Mouse (Mus musculus) midbrain, embryonic 16.5 days (tissue): ENCODE measurements around the gene Eya4. TPM values are rescaled to one million over a fixed set of nuclear protein-coding genes. Genes with fewer than 3 reads are reported as not detected.

Experiments
- ATAC-seq: fragments of 200-750 bp; cut with Nextera tagmentation; 2 replicates; pipeline ENCODE4 v1.8.0; 2017; ENCODE audit warnings: moderate TSS enrichment
- H3K27ac ChIP-seq: fragments of 300-500 bp; sonication (generic); 2 replicates; pipeline ENCODE4 v1.5.1; 2014; ENCODE audit warnings: mild to moderate bottlenecking, low read length, mixed read lengths
- H3K27me3 ChIP-seq: fragments of 300-500 bp; sonication (generic); 2 replicates; pipeline ENCODE4 v1.6.1; 2014; ENCODE audit warnings: low read depth, low read length, mixed read lengths; ENCODE audit not compliant: control insufficient read depth, insufficient read depth
- H3K36me3 ChIP-seq: fragments of 300-500 bp; sonication (generic); 2 replicates; pipeline ENCODE4 v1.6.1; 2014; ENCODE audit warnings: mild to moderate bottlenecking, low read length, moderate library complexity, mixed read lengths; ENCODE audit not compliant: control insufficient read depth, insufficient read depth
- H3K4me1 ChIP-seq: fragments of 300-500 bp; sonication (generic); 2 replicates; pipeline ENCODE4 v1.6.1; 2014; ENCODE audit warnings: mild to moderate bottlenecking, low read length, mixed read lengths; ENCODE audit not compliant: control insufficient read depth, insufficient read depth
- H3K4me2 ChIP-seq: fragments of 300-500 bp; sonication (generic); 2 replicates; pipeline ENCODE4 v1.6.1; 2014; ENCODE audit warnings: mild to moderate bottlenecking, low read length, mixed read lengths
- H3K4me3 ChIP-seq: fragments of 300-500 bp; sonication (generic); 2 replicates; pipeline ENCODE4 v1.5.1; 2014; ENCODE audit warnings: low read depth, mild to moderate bottlenecking, low read length, moderate library complexity, mixed read lengths
- H3K9ac ChIP-seq: fragments of 300-500 bp; sonication (generic); 2 replicates; pipeline ENCODE4 v1.6.1; 2014; ENCODE audit warnings: low read depth, low read length, mixed read lengths
- H3K9me3 ChIP-seq: fragments of 300-500 bp; sonication (generic); replicated peaks from 2 replicates; pipeline ENCODE4 v1.6.1; 2014; ENCODE audit warnings: mild to moderate bottlenecking, low read length, mixed read lengths; ENCODE audit not compliant: control insufficient read depth, poor library complexity, severe bottlenecking
- WGBS: fragments of 180-500 bp; shearing (Covaris S2); extraction: QIAGEN DNeasy Blood & Tissue Kit; methylation state at CpG from one replicate; pipeline ENCODE4 v1.1.7; 2014; 5-methylcytosine and 5-hydroxymethylcytosine counted together
- polyA plus RNA-seq: library from polyadenylated mRNA; unstranded; fragments of >200 nt; fragmentation: Nextera tagmentation; extraction: Ambion mirVana; gene quantifications from 2 replicates; pipeline ENCODE4 v1.2.1, GENCODE M21; 2015

The Eya4 gene
- polyA plus RNA-seq, 1 experiment from 2014 or later: 0.50 TPM

DNA sequence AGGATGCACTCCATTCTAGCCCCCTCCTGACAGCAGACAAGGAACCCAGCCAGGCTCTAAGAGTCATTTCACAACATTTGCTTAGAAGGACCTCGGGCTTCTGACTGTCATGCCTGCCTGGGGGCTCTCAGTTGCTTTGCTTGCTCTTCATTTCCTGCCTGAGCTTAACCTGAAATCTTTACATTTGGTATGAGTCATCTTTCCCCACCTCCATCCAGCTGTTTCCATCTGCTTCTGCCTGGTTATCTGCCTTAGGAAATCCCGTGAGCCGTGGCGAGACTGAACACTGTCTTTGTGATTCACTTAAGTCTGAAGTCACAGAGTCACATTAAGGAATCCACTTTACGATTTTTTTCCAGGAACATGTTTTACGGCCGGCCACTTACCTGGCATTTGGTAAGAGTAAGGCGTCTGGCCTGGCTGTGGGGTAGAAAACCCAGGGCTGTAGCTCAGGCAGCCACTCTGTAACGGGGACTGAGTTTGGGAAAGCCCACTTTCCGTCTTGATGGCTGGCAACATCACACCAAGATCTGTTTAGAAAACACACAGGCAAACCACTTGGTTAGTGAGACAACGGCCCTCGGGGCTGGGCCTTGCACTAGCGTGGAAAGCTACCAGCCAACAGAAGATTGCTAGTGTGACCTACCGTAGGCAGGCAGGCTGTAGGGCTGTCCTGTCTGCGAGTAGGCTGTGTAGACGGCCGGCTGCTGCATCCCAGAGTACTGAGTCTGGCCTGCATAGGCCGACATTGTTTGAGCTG is 193.5 kb downstream of the Eya4 start:
- no peak overlapping the region for H3K9ac ChIP-seq
- H3K27ac ChIP-seq: 0 out of 2 replicates have a peak overlapping the region, but pooled peaks have one; percentile 15
- no peak for ATAC-seq
- no peaks in the 10 kb centered on the region for H3K27me3 ChIP-seq
- H3K4me3 ChIP-seq: no peak overlapping the region
- H3K4me1 ChIP-seq: no peaks in the 10 kb centered on the region
- H3K36me3 ChIP-seq: no peaks in the 10 kb centered on the region
- 84% methylated on average over 18 of the region's 18 CpGs for WGBS
- no peaks in the 10 kb centered on the region for H3K9me3 ChIP-seq
- H3K4me2 ChIP-seq: no peak overlapping the region

DNA sequence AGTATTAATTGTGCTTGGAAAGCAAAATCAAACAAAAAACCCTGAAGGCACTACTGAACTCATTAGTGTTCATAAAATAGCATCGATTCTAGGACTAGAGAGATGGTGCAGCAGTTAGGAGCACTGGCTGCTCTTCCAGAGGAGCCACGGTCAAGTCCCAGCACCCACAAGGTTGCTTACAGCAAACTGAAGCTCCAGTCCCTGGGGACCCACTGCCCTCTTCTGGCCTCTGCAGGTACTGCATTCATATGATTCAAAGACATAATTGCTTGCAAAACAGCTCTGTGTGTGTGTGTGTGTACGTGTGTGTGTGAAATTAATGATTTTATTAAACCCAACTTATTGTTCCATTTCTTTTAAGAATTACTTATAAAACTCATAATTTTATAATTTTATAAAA is 200.2 kb downstream of the Eya4 start:
- Histone ChIP-seq H3K4me1 (no peaks in the 10 kb centered on the region), H3K27ac (no peak overlapping the region), H3K27me3 (no peaks in the 10 kb centered on the region), H3K9me3 (no peaks in the 10 kb centered on the region), H3K9ac (no peak overlapping the region), H3K36me3 (no peaks in the 10 kb centered on the region), H3K4me2 (no peak overlapping the region), H3K4me3 (no peak overlapping the region)
- WGBS: 89% methylated on average over 3 of the region's 3 CpGs
- no peak for ATAC-seq

DNA sequence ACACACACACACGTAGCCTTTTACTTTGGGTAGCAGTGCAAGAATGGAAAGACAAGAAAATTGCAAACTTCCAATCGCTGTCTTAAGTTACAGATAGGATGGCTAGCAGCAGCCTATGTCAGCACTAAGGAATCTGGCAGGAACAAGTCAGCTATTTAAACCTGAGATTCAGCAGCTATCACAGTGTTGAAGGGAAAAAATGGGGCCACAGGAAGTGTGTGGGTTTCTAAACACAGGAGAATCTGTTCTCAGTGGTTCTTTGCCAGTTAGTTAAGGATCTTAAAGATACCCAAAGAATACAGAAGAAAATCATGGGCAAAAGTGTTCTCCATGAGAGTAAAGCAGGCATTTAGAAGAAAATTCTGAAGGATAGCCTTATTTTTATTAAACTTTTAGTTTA is 206.0 kb downstream of the Eya4 start:
- Histone ChIP-seq H3K27me3 (no peaks in the 10 kb centered on the region), H3K9ac (no peak overlapping the region), H3K4me2 (no peak overlapping the region), H3K4me3 (no peak overlapping the region), H3K27ac (no peak overlapping the region), H3K4me1 (no peaks in the 10 kb centered on the region), H3K36me3 (no peaks in the 10 kb centered on the region), H3K9me3 (no peaks in the 10 kb centered on the region)
- WGBS: 87% methylated on average over 2 of the region's 2 CpGs
- ATAC-seq: no peak

DNA sequence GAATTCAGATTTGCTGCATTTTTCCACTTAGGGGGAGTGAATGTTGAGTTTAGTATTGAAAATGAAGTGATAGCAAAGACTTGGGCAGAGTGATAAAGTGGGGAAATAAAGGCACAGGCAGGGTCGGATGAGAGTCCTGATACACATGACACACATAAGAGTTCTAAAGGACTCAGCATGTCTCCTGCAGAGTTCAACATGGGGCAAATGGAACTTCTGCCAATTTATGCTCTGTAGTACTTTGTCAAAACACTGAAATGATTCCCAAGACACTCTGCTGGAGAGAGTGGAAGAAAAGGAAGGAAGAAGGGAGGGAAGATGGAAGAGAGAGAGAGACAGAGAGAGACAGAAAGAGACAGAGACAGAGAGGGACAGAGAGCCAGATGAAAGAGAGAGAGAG is 222.6 kb downstream of the Eya4 start:
- WGBS: 86% methylated on average over 1 of the region's 1 CpGs

DNA sequence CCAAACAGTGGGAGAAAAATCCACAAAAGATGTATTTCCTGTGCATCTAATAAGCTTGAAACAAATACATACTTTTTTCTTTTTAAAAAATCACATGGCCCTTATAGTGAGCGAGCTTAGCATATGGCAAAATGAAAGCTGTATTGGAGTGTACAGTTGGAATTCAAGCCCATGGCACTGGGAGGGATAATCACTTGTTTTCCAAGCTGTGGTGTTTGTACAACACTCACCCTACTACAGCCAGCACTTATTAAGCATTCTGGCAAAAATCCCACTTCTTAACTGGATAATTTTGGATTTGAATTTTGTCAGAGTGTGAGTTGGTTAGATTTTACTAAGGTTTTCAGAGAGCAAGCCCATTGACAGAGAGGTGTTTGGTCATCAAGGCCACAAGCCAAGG is 223.4 kb downstream of the Eya4 start:
- no peaks in the 10 kb centered on the region for H3K27me3 ChIP-seq
- ATAC-seq: no peak
- 78% methylated on average over 1 of the region's 1 CpGs for WGBS
- no peaks in the 10 kb centered on the region for H3K4me1 ChIP-seq
- H3K27ac ChIP-seq: no peak overlapping the region
- no peaks in the 10 kb centered on the region for H3K9me3 ChIP-seq
- H3K9ac ChIP-seq: no peak overlapping the region
- no peaks in the 10 kb centered on the region for H3K36me3 ChIP-seq
- no peak overlapping the region for H3K4me3 ChIP-seq
- no peak overlapping the region for H3K4me2 ChIP-seq

More for the DNA sequence above, 222.6 kb downstream of the Eya4 start:
- no peaks in the 10 kb centered on the region for H3K36me3 ChIP-seq
- no peak overlapping the region for H3K4me3 ChIP-seq
- no peaks in the 10 kb centered on the region for H3K4me1 ChIP-seq
- H3K4me2 ChIP-seq: no peak overlapping the region
- no peak overlapping the region for H3K27ac ChIP-seq
- ATAC-seq: no peak
- no peaks in the 10 kb centered on the region for H3K27me3 ChIP-seq
- H3K9me3 ChIP-seq: no peaks in the 10 kb centered on the region
- H3K9ac ChIP-seq: no peak overlapping the region

DNA sequence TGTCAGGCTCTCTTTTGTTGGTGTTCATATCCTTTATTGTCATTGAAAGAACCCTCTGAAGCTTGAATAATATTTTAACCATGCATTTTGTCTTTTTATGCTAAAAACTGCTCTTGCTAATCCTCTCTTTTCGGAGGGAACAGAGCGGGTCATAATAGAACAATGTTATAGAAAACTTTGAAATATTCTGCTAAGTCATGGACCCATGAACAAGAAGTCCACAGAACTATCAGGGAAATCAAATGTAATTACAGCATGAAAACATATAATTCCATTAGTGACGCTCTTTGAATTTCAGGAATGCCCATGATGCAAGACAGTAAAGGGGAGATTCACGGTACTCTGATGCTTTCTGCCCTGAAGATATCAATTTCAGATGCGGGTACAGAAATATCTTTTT is 224.1 kb downstream of the Eya4 start:
- Histone ChIP-seq H3K9ac (no peak overlapping the region), H3K9me3 (no peaks in the 10 kb centered on the region), H3K4me1 (no peaks in the 10 kb centered on the region), H3K36me3 (no peaks in the 10 kb centered on the region), H3K27me3 (no peaks in the 10 kb centered on the region), H3K27ac (no peak overlapping the region), H3K4me3 (no peak overlapping the region), H3K4me2 (no peak overlapping the region)
- no peak for ATAC-seq
- 25% methylated on average over 5 of the region's 5 CpGs for WGBS

DNA sequence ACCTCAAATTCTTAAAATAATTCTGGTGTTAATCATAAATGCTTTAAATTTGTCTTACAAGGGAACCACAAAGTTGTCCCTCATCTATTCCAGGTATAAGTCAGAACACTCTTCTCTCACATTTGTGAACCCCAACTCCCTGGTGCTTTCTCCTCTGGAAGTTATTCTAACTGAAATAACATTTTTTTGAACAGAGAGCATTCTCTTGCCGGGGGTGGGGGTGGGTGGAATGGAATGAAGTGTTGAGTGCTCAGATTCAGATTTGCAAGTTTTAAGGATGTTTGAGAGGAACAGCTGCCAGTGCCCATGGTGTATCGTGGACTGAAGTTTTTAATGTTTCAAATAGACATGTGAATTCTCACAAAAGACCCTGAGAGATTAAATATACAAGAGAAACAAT is 230.1 kb downstream of the Eya4 start:
- ATAC-seq: no peak
- no peaks in the 10 kb centered on the region for H3K36me3 ChIP-seq
- H3K9ac ChIP-seq: no peak overlapping the region
- H3K27ac ChIP-seq: no peak overlapping the region
- H3K4me3 ChIP-seq: no peak overlapping the region
- H3K27me3 ChIP-seq: no peaks in the 10 kb centered on the region
- H3K4me2 ChIP-seq: no peak overlapping the region
- no peaks in the 10 kb centered on the region for H3K4me1 ChIP-seq
- WGBS: 52% methylated on average over 2 of the region's 2 CpGs
- no peaks in the 10 kb centered on the region for H3K9me3 ChIP-seq

DNA sequence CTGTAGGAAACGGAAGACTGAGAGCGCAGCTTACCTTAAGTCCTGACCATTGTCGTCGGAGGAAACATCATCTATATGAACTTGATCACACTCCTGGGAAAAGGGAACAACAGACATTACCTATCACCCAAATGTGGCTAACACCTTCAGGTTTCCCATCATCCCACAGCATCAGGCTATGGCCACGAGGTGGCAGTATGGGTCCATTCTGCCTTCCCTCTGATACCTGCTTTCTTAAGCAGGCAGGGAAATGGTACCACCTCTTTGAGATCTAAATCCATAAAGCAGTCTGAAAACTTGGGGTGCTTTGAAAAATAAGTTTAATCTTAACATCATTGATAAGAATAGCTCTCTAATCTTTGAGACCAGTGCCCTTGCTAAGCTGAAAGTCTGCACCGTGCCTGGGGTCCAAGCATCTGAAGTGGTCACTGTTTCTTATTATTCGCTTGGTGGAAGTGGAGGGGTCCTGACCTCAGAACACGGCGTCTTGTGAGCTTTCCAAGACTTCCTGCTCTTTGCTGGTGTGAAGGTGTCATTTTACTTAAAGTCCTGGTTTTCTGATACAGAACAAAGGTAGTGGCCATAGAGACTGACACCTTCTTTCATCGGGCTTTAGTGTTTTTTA is 233.7 kb downstream of the Eya4 start:
- no peaks in the 10 kb centered on the region for H3K27me3 ChIP-seq
- ATAC-seq: peak; percentile 83
- H3K4me3 ChIP-seq: no peak overlapping the region
- 39% methylated on average over 10 of the region's 10 CpGs for WGBS
- H3K4me2 ChIP-seq: no peak overlapping the region
- H3K9me3 ChIP-seq: no peaks in the 10 kb centered on the region
- H3K36me3 ChIP-seq: no peaks in the 10 kb centered on the region
- H3K4me1 ChIP-seq: no peaks in the 10 kb centered on the region
- no peak overlapping the region for H3K27ac ChIP-seq
- H3K9ac ChIP-seq: no peak overlapping the region

DNA sequence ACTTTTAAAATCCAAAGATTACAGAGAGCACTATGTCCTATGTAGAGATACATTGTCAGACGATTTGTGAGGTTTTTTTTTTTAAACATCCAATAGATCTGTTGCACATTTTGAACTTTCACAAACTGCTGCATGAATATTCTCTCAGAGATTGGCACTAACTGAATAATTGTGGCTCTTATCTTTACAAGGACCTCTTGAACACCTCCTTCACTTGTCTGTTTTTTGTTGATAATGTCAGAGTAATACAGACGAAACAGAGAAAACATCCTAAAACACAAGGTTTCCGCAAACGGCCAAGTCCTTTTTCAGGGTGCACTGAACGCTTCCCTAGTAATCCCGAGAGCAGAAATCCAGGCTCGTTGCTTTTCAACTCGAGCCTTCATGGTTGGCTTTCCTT is 234.5 kb downstream of the Eya4 start:
- Histone ChIP-seq H3K4me3 (no peak overlapping the region), H3K27me3 (no peaks in the 10 kb centered on the region), H3K36me3 (no peaks in the 10 kb centered on the region), H3K4me2 (no peak overlapping the region), H3K9me3 (no peaks in the 10 kb centered on the region), H3K27ac (no peak overlapping the region), H3K9ac (no peak overlapping the region), H3K4me1 (no peaks in the 10 kb centered on the region)
- WGBS: 80% methylated on average over 8 of the region's 8 CpGs
- ATAC-seq: no peak
